Mouse (Mus musculus) telencephalon, adult 2 months (tissue): Measurements from ENCODE around the gene Tsc22d4.
"Not testable (repeated sequence)": the region's sequence is repeated elsewhere in the genome, so short reads cannot be mapped to it uniquely, and the experiment has no call there.

Experiments used
- DNase-seq: peaks from one replicate; pipeline ENCODE4 v3.0.0-alpha.2; 2011; ENCODE audit warnings: low read depth, low spot score

Tsc22d4 gene

GRCm38 (mm10) chr5:137741023-137741931 is 4.3 kb upstream of the Tsc22d4 start, which contains the start of gene Nyap1:
TSS of gene Nyap1 (minus strand) at chr5:137741607.
- peak; percentile 56 for DNase-seq

- no peak for DNase-seq
These were observed 3.5 kb upstream of the Tsc22d4 start for GRCm38 (mm10) chr5:137742048-137742447.

- no peak for DNase-seq
These were observed 2.7 kb upstream of the Tsc22d4 start for GRCm38 (mm10) chr5:137742836-137743235.

- no peak for DNase-seq
These were observed 1.3 kb upstream of the Tsc22d4 start for GRCm38 (mm10) chr5:137744197-137744596.

- no peak for DNase-seq
These were observed 836 bp downstream of the Tsc22d4 start for GRCm38 (mm10) chr5:137746282-137746850.

- DNase-seq, result no peak
These were observed 1.4 kb downstream of the Tsc22d4 start for GRCm38 (mm10) chr5:137746851-137747325.

GRCm38 (mm10) chr5:137747326-137747961 is 1.9 kb downstream of the Tsc22d4 start:
- DNase-seq, result no peak

- no peak for DNase-seq
These were observed 2.7 kb downstream of the Tsc22d4 start for GRCm38 (mm10) chr5:137748130-137748770.

- DNase-seq, result no peak
These were observed 3.8 kb downstream of the Tsc22d4 start for GRCm38 (mm10) chr5:137749196-137749836.

- DNase-seq, result not testable (repeated sequence)
These were observed 4.7 kb downstream of the Tsc22d4 start for GRCm38 (mm10) chr5:137750212-137750611.

- DNase-seq, result no peak
These were observed 5.8 kb downstream of the Tsc22d4 start for GRCm38 (mm10) chr5:137751221-137751887.

- no peak for DNase-seq
These were observed 6.5 kb downstream of the Tsc22d4 start for GRCm38 (mm10) chr5:137751988-137752387.

GRCm38 (mm10) chr5:137753111-137753832 is 7.7 kb downstream of the Tsc22d4 start:
- DNase-seq, result no peak

GRCm38 (mm10) chr5:137755425-137755824 is 9.9 kb downstream of the Tsc22d4 start:
- DNase-seq, result no peak

GRCm38 (mm10) chr5:137756106-137756505 is 10.6 kb downstream of the Tsc22d4 start:
- no peak for DNase-seq

- no peak for DNase-seq
These were observed 11.5 kb downstream of the Tsc22d4 start for GRCm38 (mm10) chr5:137756882-137757661.

- no peak for DNase-seq
These were observed 12.4 kb downstream of the Tsc22d4 start for GRCm38 (mm10) chr5:137757887-137758286.

GRCm38 (mm10) chr5:137758921-137759534 is 13.5 kb downstream of the Tsc22d4 start:
- DNase-seq, result no peak

- DNase-seq, result peak; percentile 89
These were observed 14.5 kb downstream of the Tsc22d4 start for GRCm38 (mm10) chr5:137759971-137760412.
